Mouse (Mus musculus): ENCODE measurements around the gene Ano6. TPM values are rescaled to one million over a fixed set of nuclear protein-coding genes. Genes with fewer than 3 reads are reported as not detected.
A peak's percentile ranks its signal among the peaks of the same experiment; 100 is the strongest.

The Ano6 gene
- polyA plus RNA-seq, 1 experiment from 2014 or later: 53.8 TPM

DNA sequence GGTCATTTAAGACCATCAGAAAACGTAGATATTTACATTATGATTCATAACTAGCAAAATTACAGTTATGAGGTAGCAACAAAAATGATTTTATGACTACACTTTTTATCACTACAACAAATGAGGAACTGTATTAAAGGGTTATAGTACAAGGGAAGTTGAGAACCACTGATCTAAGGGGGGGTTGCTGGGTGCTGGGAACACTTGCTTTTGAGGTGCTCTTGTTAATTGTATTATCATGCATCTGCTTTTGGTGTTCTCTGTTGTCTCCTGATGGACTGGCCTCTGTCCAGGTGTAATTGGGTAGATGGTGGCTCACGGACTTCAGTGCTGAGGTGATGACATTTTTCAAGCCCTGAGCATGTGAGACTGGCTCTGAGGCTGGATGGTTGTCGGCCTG, 130.4 kb downstream of the Ano6 start:
- no peaks in the 10 kb centered on the region for H3K27me3 ChIP-seq (replicated peaks)
- no peaks in the 10 kb centered on the region for H3K9me3 ChIP-seq
- H3K4me3 ChIP-seq (replicated peaks): no peak overlapping the region
- H3K4me2 ChIP-seq (replicated peaks): no peak overlapping the region
- H3K27ac ChIP-seq: no peak overlapping the region
- 0 out of 2 replicates have a peak, but pooled peaks cover 6% of the 10 kb centered on the region for H3K36me3 ChIP-seq
- no peak overlapping the region for H3K9ac ChIP-seq
- H3K4me1 ChIP-seq (replicated peaks): no peaks in the 10 kb centered on the region; the same call in 1 of the 2 replicates
- no peak for ATAC-seq
- WGBS: 83% methylated on average over 3 of the region's 3 CpGs

DNA sequence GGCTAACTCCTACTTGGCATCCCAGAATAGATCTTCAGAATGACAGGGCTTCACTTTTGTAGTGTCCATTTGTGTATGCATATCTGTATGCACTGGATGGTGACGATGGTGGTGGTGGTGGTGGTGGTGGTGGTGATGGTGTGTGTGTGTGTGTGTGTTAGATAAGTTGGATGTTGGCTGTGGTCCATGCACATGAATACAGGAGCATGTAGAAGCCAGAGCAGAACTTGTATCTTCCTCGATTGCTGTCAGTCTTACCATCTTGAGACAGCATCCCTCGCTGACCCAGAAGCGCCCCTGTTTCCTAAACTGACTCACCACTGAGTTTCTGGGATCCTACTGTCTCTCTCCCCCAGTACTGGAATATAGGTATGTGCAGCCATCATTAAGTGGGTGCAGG, 131.0 kb downstream of the Ano6 start:
- WGBS: 91% methylated on average over 4 of the region's 4 CpGs
- Histone ChIP-seq H3K36me3 (0 out of 2 replicates have a peak, but pooled peaks cover 6% of the 10 kb centered on the region), H3K4me3 (replicated peaks) (no peak overlapping the region), H3K27me3 (replicated peaks) (no peaks in the 10 kb centered on the region), H3K4me2 (replicated peaks) (no peak overlapping the region), H3K4me1 (replicated peaks) (no peaks in the 10 kb centered on the region; the same call in 1 of the 2 replicates), H3K9me3 (no peaks in the 10 kb centered on the region), H3K9ac (no peak overlapping the region), H3K27ac (no peak overlapping the region)
- ATAC-seq: no peak

DNA sequence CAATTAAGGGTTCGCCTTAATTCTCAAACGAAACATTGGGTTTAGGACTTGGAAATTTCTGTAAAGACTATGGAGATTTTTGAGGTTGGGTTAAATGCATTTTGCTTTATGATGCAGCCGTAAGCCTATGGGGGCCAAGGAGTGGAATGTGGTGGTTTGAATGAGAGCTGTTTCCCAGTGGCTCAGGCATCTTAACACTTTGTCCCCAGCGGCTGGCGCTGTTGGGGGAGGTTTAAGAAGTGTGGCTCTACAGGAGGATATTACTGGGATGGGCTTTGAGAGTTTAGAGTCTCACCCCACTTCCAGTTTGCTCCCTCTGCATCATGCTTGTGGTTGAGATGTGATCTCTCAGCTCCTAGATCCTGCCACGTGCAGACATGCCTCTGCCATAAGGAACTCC, 131.9 kb downstream of the Ano6 start:
- Histone ChIP-seq H3K4me2 (replicated peaks) (no peak overlapping the region), H3K27ac (no peak overlapping the region), H3K27me3 (replicated peaks) (no peaks in the 10 kb centered on the region), H3K9ac (no peak overlapping the region), H3K36me3 (0 out of 2 replicates have a peak, but pooled peaks cover 4% of the 10 kb centered on the region), H3K4me1 (replicated peaks) (no peaks in the 10 kb centered on the region; the same call in 1 of the 2 replicates), H3K4me3 (replicated peaks) (no peak overlapping the region), H3K9me3 (no peaks in the 10 kb centered on the region)
- WGBS: 84% methylated on average over 6 of the region's 6 CpGs
- ATAC-seq: no peak

DNA sequence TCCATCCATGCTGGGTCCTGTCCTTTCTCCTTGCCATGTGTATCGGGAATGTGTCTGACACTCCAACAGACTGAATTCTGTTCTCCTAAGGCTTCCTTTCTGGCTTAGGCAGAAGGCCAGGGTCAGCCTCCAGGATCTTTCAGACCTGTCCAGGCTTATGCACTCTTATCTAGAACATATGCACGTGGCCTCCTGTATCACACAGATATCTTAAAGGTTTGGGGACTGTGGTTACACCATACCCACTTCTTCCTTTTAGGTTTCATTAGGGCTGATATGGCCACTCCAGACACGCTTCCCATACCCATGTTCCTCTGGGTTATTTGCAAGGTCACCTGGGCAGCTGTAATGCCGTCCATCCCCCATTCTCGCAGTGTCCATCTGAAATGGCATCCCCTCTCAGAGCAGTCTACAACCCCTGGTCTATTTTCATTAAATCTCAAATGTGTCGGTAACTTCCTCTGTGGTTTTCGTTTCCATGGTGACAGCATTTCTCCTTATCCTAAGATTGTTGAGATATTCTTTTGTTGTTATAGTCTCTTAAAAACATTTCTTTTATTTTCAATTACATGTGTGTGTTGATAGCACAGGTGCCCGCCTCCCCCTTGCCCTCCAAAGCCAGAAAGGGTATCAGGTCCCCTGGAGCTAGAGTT, 134.8 kb downstream of the Ano6 start:
- no peaks in the 10 kb centered on the region for H3K4me1 ChIP-seq (replicated peaks)
- no peaks in the 10 kb centered on the region for H3K9me3 ChIP-seq
- no peak overlapping the region for H3K4me3 ChIP-seq (replicated peaks)
- no peak for ATAC-seq
- no peak overlapping the region for H3K4me2 ChIP-seq (replicated peaks)
- H3K27ac ChIP-seq: no peak overlapping the region
- H3K36me3 ChIP-seq: peaks cover 14% of the 10 kb centered on the region
- H3K9ac ChIP-seq: no peak overlapping the region
- H3K27me3 ChIP-seq (replicated peaks): no peaks in the 10 kb centered on the region
- WGBS: 86% methylated on average over 8 of the region's 8 CpGs

DNA sequence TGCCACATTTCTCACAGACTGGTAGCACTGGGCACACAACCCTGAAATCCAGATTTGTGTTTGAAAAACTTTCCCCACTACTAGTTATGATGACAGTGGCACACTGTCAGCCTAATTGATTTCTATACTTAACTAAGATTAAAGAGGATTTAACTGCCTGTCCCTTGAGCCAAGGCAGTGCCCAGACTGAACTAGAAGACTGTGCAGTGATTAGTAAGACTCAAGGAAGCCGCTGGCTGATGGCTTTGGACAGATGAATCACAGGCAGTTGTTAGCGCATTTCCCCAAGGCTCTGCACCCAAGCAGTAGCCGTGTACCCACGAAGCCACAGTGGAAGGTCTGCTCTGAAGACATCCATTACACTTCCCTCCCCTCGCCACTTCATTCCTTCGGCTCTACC, 138.4 kb downstream of the Ano6 start:
- Histone ChIP-seq H3K4me1 (replicated peaks) (peaks cover 2% of the 10 kb centered on the region; the same call in 1 of the 2 replicates), H3K4me2 (replicated peaks) (no peak overlapping the region), H3K9me3 (no peaks in the 10 kb centered on the region), H3K27me3 (replicated peaks) (no peaks in the 10 kb centered on the region), H3K27ac (no peak overlapping the region), H3K36me3 (peaks cover 19% of the 10 kb centered on the region), H3K4me3 (replicated peaks) (no peak overlapping the region), H3K9ac (no peak overlapping the region)
- no peak for ATAC-seq
- 93% methylated on average over 6 of the region's 6 CpGs for WGBS

DNA sequence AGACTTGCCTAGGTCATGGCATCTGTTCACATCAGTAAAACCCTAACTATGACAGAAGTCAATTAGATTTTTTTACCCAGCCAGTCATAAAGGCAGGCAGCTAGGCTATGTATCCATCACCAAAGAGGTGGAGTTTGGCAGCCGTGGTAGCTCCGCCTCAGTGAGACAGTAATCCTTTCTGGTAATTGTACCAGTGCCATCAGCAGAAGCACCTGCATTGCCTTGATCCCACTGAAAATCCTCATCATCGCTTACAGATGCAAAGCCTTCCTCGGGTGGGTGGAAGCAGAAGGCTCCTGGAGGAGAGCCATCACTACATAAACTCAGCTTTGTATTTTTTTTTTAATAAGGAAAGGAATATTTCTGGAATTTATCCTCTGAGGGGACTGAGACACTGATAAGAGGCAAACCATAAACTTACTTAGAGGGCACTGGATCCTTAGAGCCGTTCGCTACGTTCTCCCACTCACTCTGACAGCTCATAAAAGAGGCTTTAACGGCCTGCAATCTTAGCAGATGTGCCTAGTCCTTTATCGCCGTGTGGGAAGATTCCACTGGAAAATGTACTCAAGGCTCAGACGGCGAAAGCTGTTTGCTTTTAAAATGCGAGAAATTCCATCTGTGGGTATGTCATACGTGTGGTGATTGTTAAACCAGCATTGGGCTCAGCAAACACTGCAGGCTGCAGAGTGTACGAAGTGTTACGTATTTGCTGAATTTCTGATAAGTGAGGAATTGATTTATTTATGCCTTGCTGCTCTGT, 140.6 kb downstream of the Ano6 start:
- WGBS: 37% methylated on average over 16 of the region's 16 CpGs
- Histone ChIP-seq H3K4me3 (replicated peaks) (no peak overlapping the region), H3K36me3 (peaks cover 19% of the 10 kb centered on the region), H3K27ac (peak overlapping the region; percentile 51), H3K9me3 (no peaks in the 10 kb centered on the region), H3K9ac (no peak overlapping the region), H3K27me3 (replicated peaks) (no peaks in the 10 kb centered on the region), H3K4me1 (replicated peaks) (peaks cover 2% of the 10 kb centered on the region; the same call in 1 of the 2 replicates), H3K4me2 (replicated peaks) (no peak overlapping the region; the same call in 1 of the 2 replicates)
- ATAC-seq: peak; percentile 69

DNA sequence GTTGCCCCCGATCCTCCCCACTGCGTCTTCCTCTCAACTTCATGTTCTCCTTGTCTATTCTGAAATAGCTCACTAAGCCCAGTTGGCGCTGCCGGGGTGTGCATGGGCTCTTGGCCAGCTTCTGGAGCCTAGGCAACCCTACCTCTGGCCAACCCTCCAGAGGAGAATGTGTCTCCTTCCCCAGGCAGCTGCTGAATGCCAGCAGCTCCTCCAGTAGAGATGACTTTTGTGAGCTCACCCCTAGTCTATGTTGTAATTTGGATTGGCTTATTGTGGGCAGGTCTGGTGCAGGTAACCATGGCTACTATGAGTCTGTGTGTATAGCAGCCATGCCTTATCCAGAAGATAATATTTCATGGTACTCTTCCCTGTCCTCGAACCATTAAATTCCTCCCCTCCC, 141.7 kb downstream of the Ano6 start:
- WGBS: 82% methylated on average over 5 of the region's 5 CpGs
- Histone ChIP-seq H3K9ac (no peak overlapping the region), H3K4me1 (replicated peaks) (peaks cover 2% of the 10 kb centered on the region; the same call in 1 of the 2 replicates), H3K9me3 (no peaks in the 10 kb centered on the region), H3K27me3 (replicated peaks) (no peaks in the 10 kb centered on the region), H3K36me3 (peaks cover 19% of the 10 kb centered on the region), H3K4me3 (replicated peaks) (no peak overlapping the region), H3K27ac (peak overlapping the region; percentile 11; the same call in 1 of the 2 replicates), H3K4me2 (replicated peaks) (no peak overlapping the region)
- no peak for ATAC-seq

DNA sequence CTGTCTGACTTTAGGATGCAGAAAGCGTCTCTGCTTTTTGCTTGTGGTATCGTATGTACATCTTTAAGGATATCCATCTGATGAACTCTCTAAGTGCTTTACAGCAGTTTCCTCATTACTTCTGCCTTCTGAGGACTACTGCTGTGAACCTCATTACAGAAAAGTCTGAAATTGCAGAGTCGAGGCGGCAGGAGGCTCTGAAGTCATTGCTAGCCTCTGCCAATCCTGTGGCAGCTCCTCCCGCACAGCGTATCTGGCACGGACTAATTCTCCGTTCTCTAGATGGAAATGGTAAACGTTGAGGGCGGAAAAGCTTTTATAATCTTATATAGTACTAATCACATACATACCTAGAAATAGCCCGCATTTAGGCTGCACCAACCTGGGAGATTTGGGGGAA, 144.5 kb downstream of the Ano6 start:
- H3K9me3 ChIP-seq: no peaks in the 10 kb centered on the region
- no peak overlapping the region for H3K4me2 ChIP-seq (replicated peaks)
- peaks cover 22% of the 10 kb centered on the region for H3K36me3 ChIP-seq
- H3K4me1 ChIP-seq (replicated peaks): peaks cover 2% of the 10 kb centered on the region; the same call in 1 of the 2 replicates
- no peak overlapping the region for H3K4me3 ChIP-seq (replicated peaks)
- H3K27ac ChIP-seq: no peak overlapping the region
- WGBS: 80% methylated on average over 11 of the region's 11 CpGs
- no peaks in the 10 kb centered on the region for H3K27me3 ChIP-seq (replicated peaks)
- no peak overlapping the region for H3K9ac ChIP-seq
- ATAC-seq: no peak

DNA sequence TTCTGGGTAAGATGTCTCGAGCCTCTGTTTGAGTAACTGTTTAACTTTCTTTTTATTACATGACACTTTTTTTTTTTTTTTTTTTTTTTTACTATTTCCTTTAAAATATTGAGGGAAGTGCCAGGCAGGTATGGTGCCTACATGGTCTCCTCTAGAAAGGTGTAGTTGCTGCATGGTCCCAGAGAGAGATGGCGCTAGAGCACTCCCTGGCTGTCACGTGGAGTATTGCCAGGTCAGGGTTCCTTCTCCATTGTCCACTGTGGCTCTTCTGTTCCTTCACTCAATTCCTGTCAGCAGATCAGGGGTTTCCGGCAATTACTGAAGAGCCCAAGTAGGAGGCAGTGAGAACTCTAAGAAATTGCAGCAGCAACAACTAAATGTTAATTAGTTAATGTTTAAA, 152.8 kb downstream of the Ano6 start:
- no peaks in the 10 kb centered on the region for H3K27me3 ChIP-seq (replicated peaks)
- WGBS: 52% methylated on average over 4 of the region's 4 CpGs
- H3K4me1 ChIP-seq (replicated peaks): no peaks in the 10 kb centered on the region
- no peak overlapping the region for H3K27ac ChIP-seq
- no peaks in the 10 kb centered on the region for H3K9me3 ChIP-seq
- peaks cover 23% of the 10 kb centered on the region for H3K36me3 ChIP-seq
- H3K9ac ChIP-seq: no peak overlapping the region
- ATAC-seq: peak; percentile 67
- H3K4me3 ChIP-seq (replicated peaks): no peak overlapping the region
- H3K4me2 ChIP-seq (replicated peaks): no peak overlapping the region

DNA sequence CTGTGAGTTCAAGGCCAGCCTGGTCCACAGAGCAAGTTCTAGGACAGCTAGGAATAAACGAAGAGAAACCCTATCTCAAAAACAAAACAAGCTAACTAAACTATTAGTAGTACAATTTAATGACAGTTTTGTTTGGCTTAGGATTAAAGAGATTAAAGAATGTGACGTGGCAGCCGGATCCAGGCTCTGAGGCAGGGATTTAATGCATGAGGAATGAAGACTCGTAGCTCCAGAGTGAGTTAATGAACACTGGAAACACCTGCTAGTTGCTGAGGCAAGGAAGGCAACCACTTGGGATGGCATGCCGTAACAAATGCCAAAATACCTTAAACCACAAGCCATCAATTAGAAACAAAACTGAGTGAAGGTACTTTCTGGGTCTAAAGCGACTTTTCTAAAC, 153.7 kb downstream of the Ano6 start:
- Histone ChIP-seq H3K4me3 (replicated peaks) (no peak overlapping the region), H3K4me2 (replicated peaks) (no peak overlapping the region), H3K36me3 (peaks cover 21% of the 10 kb centered on the region), H3K27ac (no peak overlapping the region), H3K27me3 (replicated peaks) (no peaks in the 10 kb centered on the region), H3K9ac (no peak overlapping the region), H3K4me1 (replicated peaks) (no peaks in the 10 kb centered on the region), H3K9me3 (no peaks in the 10 kb centered on the region)
- 70% methylated on average over 6 of the region's 6 CpGs for WGBS
- ATAC-seq: no peak

DNA sequence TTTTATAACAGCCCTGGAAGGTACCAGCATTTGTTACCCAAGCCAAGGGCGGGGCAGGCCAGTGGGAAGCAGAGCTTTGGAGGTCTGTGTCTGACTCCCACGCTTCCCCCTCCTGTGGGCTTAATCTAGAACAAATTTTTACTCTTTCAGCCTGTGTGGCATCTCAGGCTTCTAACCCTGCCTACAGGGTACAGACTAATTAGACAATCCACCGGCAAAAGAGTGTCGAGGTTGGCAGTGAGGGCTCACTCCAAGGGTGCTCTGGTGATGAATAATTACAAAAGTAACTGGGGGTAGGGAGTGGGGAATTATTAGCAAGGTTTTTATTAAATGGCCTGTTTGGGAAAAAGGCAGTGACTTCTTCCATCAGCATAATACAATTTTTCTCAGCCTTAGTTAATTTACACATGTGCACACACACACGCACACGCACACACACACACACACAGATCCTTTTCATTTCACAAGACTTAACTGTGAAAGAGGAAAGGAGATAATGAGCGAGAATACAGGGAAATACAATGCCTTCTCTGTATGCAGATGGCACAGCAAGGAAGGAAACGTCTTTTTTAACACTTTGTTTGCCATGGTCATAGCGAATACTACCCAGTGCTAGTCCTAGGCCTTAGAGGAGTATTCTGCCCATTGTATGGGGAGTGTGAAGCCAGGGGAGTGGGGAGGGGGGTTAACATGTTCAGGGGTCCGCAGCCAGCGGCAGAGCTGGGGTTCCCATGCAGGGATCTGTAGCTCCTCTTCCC, 155.5 kb downstream of the Ano6 start:
- no peak for ATAC-seq
- Histone ChIP-seq H3K9ac (no peak overlapping the region), H3K27me3 (replicated peaks) (no peaks in the 10 kb centered on the region), H3K4me1 (replicated peaks) (no peaks in the 10 kb centered on the region), H3K9me3 (no peaks in the 10 kb centered on the region), H3K4me3 (replicated peaks) (no peak overlapping the region), H3K36me3 (peaks cover 24% of the 10 kb centered on the region), H3K27ac (no peak overlapping the region), H3K4me2 (replicated peaks) (no peak overlapping the region)
- 71% methylated on average over 11 of the region's 11 CpGs for WGBS

DNA sequence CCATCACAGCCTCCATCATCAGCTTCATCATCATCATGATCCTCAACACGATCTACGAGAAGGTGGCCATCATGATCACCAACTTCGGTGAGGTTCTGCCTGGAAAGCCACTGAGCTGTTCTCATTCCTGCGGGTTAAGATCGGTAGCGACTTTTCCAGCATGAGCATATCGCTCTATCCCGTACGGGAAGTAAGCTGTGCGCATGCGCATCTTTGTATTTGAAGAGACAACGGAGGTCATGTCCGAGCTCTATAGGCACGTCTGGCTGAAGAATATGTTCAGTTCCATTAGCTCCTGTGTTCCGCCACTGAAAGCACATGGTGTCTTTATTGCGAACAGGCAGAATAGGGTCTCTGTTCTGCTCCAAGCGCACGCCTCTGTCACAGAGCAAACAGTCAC, 157.8 kb downstream of the Ano6 start:
- Histone ChIP-seq H3K27me3 (replicated peaks) (no peaks in the 10 kb centered on the region), H3K27ac (no peak overlapping the region), H3K4me3 (replicated peaks) (no peak overlapping the region), H3K9me3 (no peaks in the 10 kb centered on the region), H3K4me1 (replicated peaks) (no peaks in the 10 kb centered on the region), H3K36me3 (peaks cover 23% of the 10 kb centered on the region), H3K9ac (no peak overlapping the region), H3K4me2 (replicated peaks) (no peak overlapping the region)
- 92% methylated on average over 18 of the region's 18 CpGs for WGBS
- no peak for ATAC-seq
